Mouse (Mus musculus): ENCODE results near the gene Nlrp6.

- TF ChIP-seq CTCF (IDR thresholded peaks at IDR 0.05; ENCODE audit: insufficient read depth, low read length) (no peak), POLR2A (IDR thresholded peaks at IDR 0.05; ENCODE audit: borderline replicate concordance, extremely low read depth, low read depth, low read length) (no peak)
Observed at GRCm38 (mm10) chr7:140949255-140949654, 28.6 kb downstream of the Nlrp6 start.

Data from lung, adult 2 months (tissue).